Mouse (Mus musculus) midbrain, embryonic 13.5 days (tissue): ENCODE data around the gene Xkr8. TPM values are rescaled to one million over a fixed set of nuclear protein-coding genes. Genes with fewer than 3 reads are reported as not detected.
"Not testable (repeated sequence)": the region's sequence is repeated elsewhere in the genome, so short reads cannot be mapped to it uniquely, and the experiment has no call there.

Source experiments
- ATAC-seq: fragments of 200-750 bp; cut with Nextera tagmentation; 2 replicates; pipeline ENCODE4 v1.8.0; 2017; ENCODE audit warnings: mild to moderate bottlenecking, moderate TSS enrichment, moderate library complexity
- H3K27ac ChIP-seq: fragments of 300-500 bp; sonication (generic); 2 replicates; pipeline ENCODE4 v1.5.1; 2015; ENCODE audit warnings: inconsistent platforms, mild to moderate bottlenecking, moderate library complexity
- H3K27me3 ChIP-seq: fragments of 300-500 bp; sonication (generic); 2 replicates; pipeline ENCODE4 v1.6.1; 2015; ENCODE audit warnings: mild to moderate bottlenecking, inconsistent platforms
- H3K36me3 ChIP-seq: fragments of 300-500 bp; sonication (generic); 2 replicates; pipeline ENCODE4 v1.6.1; 2015; ENCODE audit warnings: mild to moderate bottlenecking, inconsistent platforms
- H3K4me1 ChIP-seq: fragments of 300-500 bp; sonication (generic); replicated peaks from 2 replicates; pipeline ENCODE4 v1.6.1; 2015; ENCODE audit warnings: inconsistent platforms
- H3K4me2 ChIP-seq: fragments of 300-500 bp; sonication (generic); replicated peaks from 2 replicates; pipeline ENCODE4 v1.6.1; 2015; ENCODE audit warnings: moderate library complexity, mild to moderate bottlenecking, inconsistent platforms
- H3K4me3 ChIP-seq: fragments of 300-500 bp; sonication (generic); replicated peaks from 2 replicates; pipeline ENCODE4 v1.5.1; 2015; ENCODE audit warnings: mild to moderate bottlenecking, inconsistent platforms
- H3K9ac ChIP-seq: fragments of 300-500 bp; sonication (generic); replicated peaks from 2 replicates; pipeline ENCODE4 v1.6.1; 2015; ENCODE audit warnings: mild to moderate bottlenecking, inconsistent platforms
- H3K9me3 ChIP-seq: fragments of 300-500 bp; sonication (generic); 2 replicates; pipeline ENCODE4 v1.6.1; 2016; ENCODE audit warnings: mild to moderate bottlenecking, inconsistent platforms
- WGBS: fragments of 180-500 bp; shearing (Covaris S2); methylation state at CpG from one replicate; pipeline ENCODE4 v1.1.7; 2015; 5-methylcytosine and 5-hydroxymethylcytosine counted together
- polyA plus RNA-seq: library from polyadenylated mRNA; unstranded; fragments of >200 nt; fragmentation: Nextera tagmentation; extraction: Ambion mirVana; gene quantifications from 2 replicates; pipeline ENCODE4 v1.2.1, GENCODE M21; 2015

Gene Xkr8
- polyA plus RNA-seq, result 4.4 and 5.6 TPM in 2 replicates

- H3K4me3 ChIP-seq, result peak within 1 kb of the TSS; percentile 60
- peak; percentile 97 for ATAC-seq
- H3K27me3 ChIP-seq, result no peaks in the 10 kb centered on the region
- H3K4me2 ChIP-seq, result peak within 1 kb of the TSS; percentile 77
- peaks cover 11% of the 10 kb centered on the region for H3K36me3 ChIP-seq
- 2% methylated on average over 33 of the region's 34 CpGs for WGBS
- peak within 1 kb of the TSS; percentile 71 for H3K9ac ChIP-seq
- H3K9me3 ChIP-seq, result no peaks in the 10 kb centered on the region
- H3K4me1 ChIP-seq, result peaks cover 18% of the 10 kb centered on the region
- 0 out of 2 replicates have a peak within 1 kb of the TSS, but pooled peaks have one; percentile 12 for H3K27ac ChIP-seq
These were observed at the start of gene Xkr8 for GRCm38 (mm10) chr4:132732148-132732684. Gene Xkr8, minus strand, starts transcription at chr4:132732546.

GRCm38 (mm10) chr4:132780288-132780687 lies 47.9 kb upstream of the Xkr8 start:
- H3K9me3 ChIP-seq, result no peaks in the 10 kb centered on the region
- no peak overlapping the region for H3K27ac ChIP-seq
- no peak for ATAC-seq
- peaks cover 44% of the 10 kb centered on the region for H3K36me3 ChIP-seq
- WGBS, result 94% methylated on average over 4 of the region's 4 CpGs
- H3K4me2 ChIP-seq, result no peak overlapping the region
- no peak overlapping the region for H3K4me3 ChIP-seq
- H3K4me1 ChIP-seq, result no peaks in the 10 kb centered on the region
- H3K27me3 ChIP-seq, result no peaks in the 10 kb centered on the region
- H3K9ac ChIP-seq, result no peak overlapping the region

- Histone ChIP-seq H3K9me3 (no peaks in the 10 kb centered on the region), H3K27ac (no peak overlapping the region), H3K36me3 (peaks cover 60% of the 10 kb centered on the region), H3K4me1 (no peaks in the 10 kb centered on the region), H3K4me3 (no peak overlapping the region), H3K27me3 (no peaks in the 10 kb centered on the region), H3K9ac (no peak overlapping the region), H3K4me2 (no peak overlapping the region)
- no peak for ATAC-seq
- WGBS, result 93% methylated on average over 6 of the region's 6 CpGs
These were observed 46.3 kb upstream of the Xkr8 start for GRCm38 (mm10) chr4:132778562-132779201.

GRCm38 (mm10) chr4:132776764-132777163 lies 44.4 kb upstream of the Xkr8 start:
- Histone ChIP-seq H3K4me1 (no peaks in the 10 kb centered on the region), H3K27me3 (no peaks in the 10 kb centered on the region), H3K4me2 (no peak overlapping the region), H3K27ac (no peak overlapping the region), H3K4me3 (no peak overlapping the region), H3K36me3 (peaks cover 78% of the 10 kb centered on the region), H3K9me3 (no peaks in the 10 kb centered on the region), H3K9ac (peak overlapping the region; percentile 19; the same call in 1 of the 2 replicates)
- 94% methylated on average over 5 of the region's 5 CpGs for WGBS
- ATAC-seq, result no peak

GRCm38 (mm10) chr4:132774905-132775304 lies 42.6 kb upstream of the Xkr8 start:
- Histone ChIP-seq H3K27ac (no peak overlapping the region), H3K4me3 (no peak overlapping the region), H3K9me3 (no peaks in the 10 kb centered on the region), H3K27me3 (no peaks in the 10 kb centered on the region), H3K4me2 (no peak overlapping the region), H3K36me3 (peaks cover 90% of the 10 kb centered on the region), H3K4me1 (no peaks in the 10 kb centered on the region), H3K9ac (no peak overlapping the region)
- WGBS, result 94% methylated on average over 3 of the region's 3 CpGs
- ATAC-seq, result no peak

- WGBS, result 96% methylated on average over 9 of the region's 9 CpGs
These were observed 39.4 kb upstream of the Xkr8 start for GRCm38 (mm10) chr4:132771776-132772175.

GRCm38 (mm10) chr4:132767914-132768876 lies 35.8 kb upstream of the Xkr8 start, which contains the start of gene Rpa2:
Gene Rpa2, plus strand, starts transcription at chr4:132768332.
- Histone ChIP-seq H3K4me1 (peaks cover 12% of the 10 kb centered on the region), H3K9ac (peak within 1 kb of the TSS; percentile 66), H3K9me3 (no peaks in the 10 kb centered on the region), H3K27ac (no peak within 1 kb of the TSS), H3K4me3 (peak within 1 kb of the TSS; percentile 66), H3K4me2 (peak within 1 kb of the TSS; percentile 91), H3K27me3 (no peaks in the 10 kb centered on the region), H3K36me3 (peaks cover 25% of the 10 kb centered on the region)
- whole genome bisulfite sequencing, result under 1% methylated on average over 71 of the region's 71 CpGs
- ATAC-seq, result peak; percentile 98

More at GRCm38 (mm10) chr4:132771776-132772175, 39.4 kb upstream of the Xkr8 start:
- Histone ChIP-seq H3K4me2 (no peak overlapping the region), H3K4me3 (no peak overlapping the region), H3K27me3 (no peaks in the 10 kb centered on the region), H3K27ac (no peak overlapping the region), H3K36me3 (peaks cover 61% of the 10 kb centered on the region), H3K9me3 (no peaks in the 10 kb centered on the region), H3K4me1 (peaks cover 12% of the 10 kb centered on the region), H3K9ac (no peak overlapping the region)
- ATAC-seq, result no peak

GRCm38 (mm10) chr4:132763125-132763524 lies 30.8 kb upstream of the Xkr8 start:
- not testable (repeated sequence) for H3K4me3 ChIP-seq, H3K27ac ChIP-seq, ATAC-seq, H3K4me1 ChIP-seq, H3K9me3 ChIP-seq, H3K27me3 ChIP-seq, H3K36me3 ChIP-seq, H3K4me2 ChIP-seq, H3K9ac ChIP-seq
- WGBS, result 90% methylated on average over 3 of the region's 3 CpGs

- H3K27me3 ChIP-seq, result peaks cover 7% of the 10 kb centered on the region
- no peak overlapping the region for H3K9ac ChIP-seq
- H3K36me3 ChIP-seq, result no peaks in the 10 kb centered on the region
- H3K27ac ChIP-seq, result no peak overlapping the region
- no peaks in the 10 kb centered on the region for H3K9me3 ChIP-seq
- H3K4me1 ChIP-seq, result no peaks in the 10 kb centered on the region
- WGBS, result 79% methylated on average over 6 of the region's 6 CpGs
- no peak overlapping the region for H3K4me3 ChIP-seq
- H3K4me2 ChIP-seq, result no peak overlapping the region
- no peak for ATAC-seq
These were observed 30.3 kb upstream of the Xkr8 start for GRCm38 (mm10) chr4:132762602-132763001.

- H3K4me1 ChIP-seq, result peaks cover 8% of the 10 kb centered on the region
- H3K27ac ChIP-seq, result no peak overlapping the region
- H3K9ac ChIP-seq, result no peak overlapping the region
- ATAC-seq, result no peak
- no peak overlapping the region for H3K4me2 ChIP-seq
- WGBS, result 73% methylated on average over 3 of the region's 3 CpGs
- H3K9me3 ChIP-seq, result no peaks in the 10 kb centered on the region
- no peaks in the 10 kb centered on the region for H3K36me3 ChIP-seq
- H3K27me3 ChIP-seq, result peaks cover 29% of the 10 kb centered on the region
- no peak overlapping the region for H3K4me3 ChIP-seq
These were observed 27.9 kb upstream of the Xkr8 start for GRCm38 (mm10) chr4:132760296-132760695.

GRCm38 (mm10) chr4:132757633-132758351 lies 25.4 kb upstream of the Xkr8 start:
- H3K9ac ChIP-seq, result peak overlapping the region; percentile 63; the same call in 1 of the 2 replicates
- peak overlapping the region; percentile 68; the same call in 1 of the 2 replicates for H3K4me2 ChIP-seq
- no peak for ATAC-seq
- peaks cover 29% of the 10 kb centered on the region for H3K27me3 ChIP-seq
- no peak overlapping the region for H3K27ac ChIP-seq
- H3K36me3 ChIP-seq, result no peaks in the 10 kb centered on the region
- no peak overlapping the region for H3K4me3 ChIP-seq
- H3K4me1 ChIP-seq, result peaks cover 8% of the 10 kb centered on the region
- WGBS, result 86% methylated on average over 7 of the region's 7 CpGs
- no peaks in the 10 kb centered on the region for H3K9me3 ChIP-seq
